Mouse (Mus musculus) megakaryocyte, adult 5-6 weeks (primary cell): ENCODE results near the gene Adgrb2. TPM values are rescaled to one million over a fixed set of nuclear protein-coding genes. Genes with fewer than 3 reads are reported as not detected.

Experiments
- ATAC-seq: 2 replicates; pipeline ENCODE4 v1.8.0; 2016; ENCODE audit warnings: mild to moderate bottlenecking, inconsistent platforms; ENCODE audit not compliant: poor library complexity, severe bottlenecking
- total RNA-seq, 2 experiments: library from RNA; stranded (forward) in 1 of 2; stranded (reverse) in 1 of 2; fragments of 153-499, 151-499 nt in 1 of 2; fragments of 221-1000, 200-1000 nt in 1 of 2; gene quantifications; 2 replicates each; pipeline versions ENCODE4 v1.2.3 to v1.2.4; 2015 to 2017

The Adgrb2 gene
- total RNA-seq, 2 experiments from 2014 or later = 0.04 TPM; not detected in 1

GRCm38 (mm10) chr4:130023511-130024231 lies 39.0 kb downstream of the Adgrb2 start:
- ATAC-seq = no peak

- no peak for ATAC-seq
Observed at GRCm38 (mm10) chr4:130025544-130025943, 40.9 kb downstream of the Adgrb2 start.

- no peak for ATAC-seq
Observed at GRCm38 (mm10) chr4:130031146-130031545, 46.5 kb downstream of the Adgrb2 start.

GRCm38 (mm10) chr4:130033496-130033895 lies 48.8 kb downstream of the Adgrb2 start:
- no peak for ATAC-seq

GRCm38 (mm10) chr4:130036112-130036511 lies 51.4 kb downstream of the Adgrb2 start:
- ATAC-seq = 0 out of 2 replicates have a peak, but pooled peaks have one; percentile 51

GRCm38 (mm10) chr4:130036573-130037401 lies 52.1 kb downstream of the Adgrb2 start:
- no peak for ATAC-seq

GRCm38 (mm10) chr4:130039351-130039750 lies 54.7 kb downstream of the Adgrb2 start:
- no peak for ATAC-seq

- ATAC-seq = no peak
Observed at GRCm38 (mm10) chr4:130041076-130041475, 56.4 kb downstream of the Adgrb2 start.

GRCm38 (mm10) chr4:130044211-130044610 lies 59.5 kb downstream of the Adgrb2 start:
- no peak for ATAC-seq

GRCm38 (mm10) chr4:130045609-130046008 lies 60.9 kb downstream of the Adgrb2 start:
- ATAC-seq = peak; percentile 77

- ATAC-seq = no peak
Observed at GRCm38 (mm10) chr4:130047331-130048202, 62.9 kb downstream of the Adgrb2 start, which contains the start of gene Col16a1. Gene Col16a1 (plus strand): TSS chr4:130047840.

GRCm38 (mm10) chr4:130048203-130048479 lies 63.5 kb downstream of the Adgrb2 start:
- ATAC-seq = no peak

GRCm38 (mm10) chr4:130050056-130050824 lies 65.6 kb downstream of the Adgrb2 start:
- ATAC-seq = no peak

- no peak for ATAC-seq
Observed at GRCm38 (mm10) chr4:130052283-130052682, 67.6 kb downstream of the Adgrb2 start.

- no peak for ATAC-seq
Observed at GRCm38 (mm10) chr4:130053111-130053510, 68.4 kb downstream of the Adgrb2 start.

- no peak for ATAC-seq
Observed at GRCm38 (mm10) chr4:130054727-130055126, 70.1 kb downstream of the Adgrb2 start.

GRCm38 (mm10) chr4:130055160-130056010 lies 70.7 kb downstream of the Adgrb2 start:
- ATAC-seq = no peak

GRCm38 (mm10) chr4:130056011-130056322 lies 71.3 kb downstream of the Adgrb2 start:
- no peak for ATAC-seq

GRCm38 (mm10) chr4:130056471-130056870 lies 71.8 kb downstream of the Adgrb2 start:
- no peak for ATAC-seq

GRCm38 (mm10) chr4:130060937-130061336 lies 76.3 kb downstream of the Adgrb2 start:
- no peak for ATAC-seq
